In the genomic region with DNA sequence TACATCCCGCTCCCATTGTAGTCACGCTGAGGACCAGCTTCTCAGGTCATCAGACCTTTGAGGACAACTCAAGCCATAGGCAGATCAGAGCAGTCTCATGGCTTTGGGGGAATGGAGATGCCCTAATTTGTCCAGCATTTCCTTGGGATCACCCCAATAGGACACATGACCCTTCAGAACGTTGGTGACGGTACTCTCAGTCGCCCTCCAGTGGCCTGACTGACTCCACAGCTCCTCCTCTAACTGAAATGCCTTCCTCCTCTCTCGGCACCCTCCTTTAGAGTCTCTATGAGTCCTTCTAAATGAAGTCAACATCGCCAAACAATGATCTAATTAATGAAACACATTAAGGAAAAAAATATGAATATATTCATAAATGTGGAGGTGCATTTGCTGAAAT, we compare ENCODE assay signal across 13 mouse cellular contexts. TPM values are rescaled to one million over a fixed set of nuclear protein-coding genes. Genes with fewer than 3 reads are reported as not detected.
DNase-seq lines count a peak whose midpoint lies in the region; TF ChIP-seq lines count a peak whose summit lies in the region.
"Had no signal": no experiment of that assay in that cellular context is flagged by ENCODE, and none has a peak within 500 bp of the region (broad histone marks: within the 10 kb centered on the region; RNA-seq: fewer than 3 reads in every experiment).

No protein-coding gene starts in this region.

- 66% methylated on average over 7 of the region's 7 CpGs for WGBS in lung, adult 2 months

- intact Hi-C loops in gastrocnemius, adult 2 months (cut with DNase I): no loop called here

- peak; percentile 20; the same call in 1 of the 2 replicates for TF ChIP-seq CTCF in gastrocnemius, adult 2 months (IDR thresholded peaks at IDR 0.05)
- TF ChIP-seq CTCF in lung, adult 2 months (IDR thresholded peaks at IDR 0.05; ENCODE audit: insufficient read depth, low read length): peak; percentile 58
- peak; percentile 53 for TF ChIP-seq CTCF in ES-Bruce4 (IDR thresholded peaks at IDR 0.05; ENCODE audit: low read depth, low read length)

- no peak for TF ChIP-seq EP300 in ES-Bruce4 (IDR thresholded peaks at IDR 0.05; ENCODE audit: insufficient read depth, low read depth, low read length)

- no peaks in the 10 kb centered on the region for H3K9me3 ChIP-seq in ES-Bruce4 (replicated peaks; ENCODE audit: control insufficient read depth, insufficient read depth, low read length, poor library complexity, severe bottlenecking)
- H3K9me3 ChIP-seq: G1E; limb, embryonic 13.5 days; neural tube, embryonic 15.5 days had no signal

- H3K4me1 ChIP-seq in lung, adult 2 months (ENCODE audit: control insufficient read depth, insufficient read depth, low read length): no peaks in the 10 kb centered on the region
- H3K4me1 ChIP-seq in ES-Bruce4 (ENCODE audit: control insufficient read depth, insufficient read depth, low read length): no peaks in the 10 kb centered on the region
- H3K4me1 ChIP-seq: megakaryocyte, embryonic 14.5 days had no signal

- no peak for TF ChIP-seq POLR2A in lung, adult 2 months (IDR thresholded peaks at IDR 0.05; ENCODE audit: borderline replicate concordance, extremely low read depth, low read depth, low read length)
- TF ChIP-seq POLR2A in ES-Bruce4 (IDR thresholded peaks at IDR 0.05; ENCODE audit: insufficient read depth, low read length): no peak

- no peaks in the 10 kb centered on the region for H3K36me3 ChIP-seq in ES-Bruce4 (ENCODE audit: control insufficient read depth, insufficient read depth, low read length, poor library complexity, severe bottlenecking)
- H3K36me3 ChIP-seq: G1E; limb, embryonic 13.5 days; neural tube, embryonic 15.5 days had no signal

- DNase-seq in gastrocnemius, adult 2 months: no peak
- DNase-seq in gastrocnemius, postnatal 4 days (ENCODE audit: low spot score in 2 of 2): no peak
- DNase-seq in lung, adult 2 months: no peak
- DNase-seq in lung, postnatal 4 days: no peak
- DNase-seq in R1 (ENCODE audit: low read depth, low spot score): peak; percentile 46
- no peak for DNase-seq in frontal cortex, adult 2 months (ENCODE audit: extremely low spot score in 1 of 2, low spot score in 1 of 2)
- DNase-seq in cerebellum, adult 11 months: no peak
- DNase-seq: kidney, postnatal 10 days had no signal

- no peak overlapping the region for H3K4me3 ChIP-seq in gastrocnemius, adult 2 months
- H3K4me3 ChIP-seq in lung, adult 2 months (replicated peaks; ENCODE audit: extremely low read depth, low read depth, low read length): no peak overlapping the region
- no peak overlapping the region for H3K4me3 ChIP-seq in ES-Bruce4 (ENCODE audit: low read depth, low read length)
- H3K4me3 ChIP-seq: limb, embryonic 13.5 days; megakaryocyte, embryonic 14.5 days; neural tube, embryonic 15.5 days had no signal

- H3K27me3 ChIP-seq in ES-Bruce4 (ENCODE audit: control insufficient read depth, insufficient read depth, low read length, poor library complexity, severe bottlenecking): no peaks in the 10 kb centered on the region
- H3K27me3 ChIP-seq: limb, embryonic 13.5 days; neural tube, embryonic 15.5 days had no signal

- no peak overlapping the region for H3K27ac ChIP-seq in gastrocnemius, adult 2 months
- H3K27ac ChIP-seq in ES-Bruce4 (ENCODE audit: insufficient read depth, low read length): no peak overlapping the region
- H3K27ac ChIP-seq: limb, embryonic 13.5 days; neural tube, embryonic 15.5 days had no signal

- no peak overlapping the region for H3K9ac ChIP-seq in ES-Bruce4 (ENCODE audit: low read depth, poor library complexity, severe bottlenecking)
- H3K9ac ChIP-seq: limb, embryonic 13.5 days; neural tube, embryonic 15.5 days had no signal

RNA-seq across cellular contexts. Expression of a gene that starts 5.9 kb away (rescaled TPM):
- total RNA-seq in gastrocnemius, adult 2 months (2021): not detected
- total RNA-seq in gastrocnemius, postnatal 4 days (2021): not detected
- polyA plus RNA-seq in lung, adult 2 months (2012; rRNA removed): 0.25 and 2.7 TPM in 2 replicates
- not detected in 2 replicates for polyA plus RNA-seq in ES-Bruce4 (2011; ENCODE audit: insufficient read depth, insufficient read length, low read depth, missing spikeins)
- polyA plus RNA-seq in frontal cortex, adult 2 months (2012; rRNA removed): 1.7 and 2.3 TPM in 2 replicates
- total RNA-seq: G1E had no signal
- polyA plus RNA-seq: G1E had no signal
